Comparison of ENCODE assay signal across 8 mouse cellular contexts in genomic region chr9:22156497-22157245, GRCm38 (mm10). TPM values are rescaled to one million over a fixed set of nuclear protein-coding genes. Genes with fewer than 3 reads are reported as not detected.
A peak's percentile ranks its signal among the peaks of the same experiment; 100 is the strongest.
DNase-seq lines count a peak whose midpoint lies in the region; ATAC-seq and TF ChIP-seq lines count a peak whose summit lies in the region.

Gene Pigyl, plus strand, starts transcription at chr9:22156846.

- DNase-seq in Patski (ENCODE audit: low read depth, low spot score) = peak; percentile 84
- peak; percentile 99 to 100 for DNase-seq in cerebellum, postnatal 14 days
- peak; percentile 94 to 96 for DNase-seq in frontal cortex, postnatal 25 days (ENCODE audit: low spot score in 2 of 2)
- peak; percentile 98 for DNase-seq in hindbrain, embryonic 14.5 days (ENCODE audit: low spot score)
- DNase-seq in layer of hippocampus, postnatal 36 days = peak; percentile 97
- DNase-seq in lung, postnatal 36 days = peak; percentile 100
- peak; percentile 99 for DNase-seq in retina, postnatal 1 day
- peak; percentile 98 for DNase-seq in urinary bladder, adult 18-20 months (ENCODE audit: low spot score in 2 of 2)

- peak; percentile 95 for ATAC-seq in Patski
- peak; percentile 98 for ATAC-seq in hindbrain, embryonic 14.5 days (ENCODE audit: low FRiP score)

- peak within 1 kb of the TSS; percentile 89 for H3K27ac ChIP-seq in hindbrain, embryonic 14.5 days

- peaks cover 6% of the 10 kb centered on the region; the same call in 1 of the 2 replicates for H3K4me1 ChIP-seq in hindbrain, embryonic 14.5 days (replicated peaks; ENCODE audit: control insufficient read depth, insufficient read depth, low read length)

- no peaks in the 10 kb centered on the region for H3K36me3 ChIP-seq in hindbrain, embryonic 14.5 days (replicated peaks; ENCODE audit: control insufficient read depth, insufficient read depth)

- H3K9me3 ChIP-seq in hindbrain, embryonic 14.5 days (ENCODE audit: control insufficient read depth, low read length) = no peaks in the 10 kb centered on the region

- in situ Hi-C loops in Patski (cut with MboI; ENCODE audit: low pct_unique_long_range_greater_than_20kb) = loop anchor here (5.0 kb wide), 2 partner anchors 71 to 241 kb away; partner anchors contain the start of gene Zfp809

- POLR2A ChIA-PET in Patski (lab: Charles Lee) = interaction anchor here (0.6 kb wide), 2 partner anchors 68 to 158 kb away, joined by 3 to 4 read pairs; no protein-coding TSS in a partner anchor

- TF ChIP-seq CTCF in Patski (IDR thresholded peaks at IDR 0.05) = no peak

- H3K4me2 ChIP-seq in hindbrain, embryonic 14.5 days (replicated peaks) = peak within 1 kb of the TSS; percentile 53

- H3K4me3 ChIP-seq in hindbrain, embryonic 14.5 days (replicated peaks; ENCODE audit: low read length) = peak within 1 kb of the TSS; percentile 57

- H3K27me3 ChIP-seq in Patski = no peaks in the 10 kb centered on the region
- H3K27me3 ChIP-seq in hindbrain, embryonic 14.5 days (ENCODE audit: control insufficient read depth, insufficient read depth, low read length) = no peaks in the 10 kb centered on the region

- under 1% methylated on average over 65 of the region's 65 CpGs for WGBS in hindbrain, embryonic 14.5 days

- CTCF ChIA-PET in Patski (lab: Charles Lee) = interaction anchor here (0.9 to 1.2 kb wide), 2 partner anchors 13 to 84 kb away, joined by 4 to 9 read pairs; no protein-coding TSS in a partner anchor

- peak within 1 kb of the TSS; percentile 70 for H3K9ac ChIP-seq in hindbrain, embryonic 14.5 days

RNA-seq across cellular contexts. Expression of gene Pigyl, which starts in this region (rescaled TPM):
- 72.3 TPM for polyA plus RNA-seq in Patski (2021)
- 78.5 and 101 TPM in 2 replicates for polyA plus RNA-seq in hindbrain, embryonic 14.5 days (2014; fragmentation: Nextera tagmentation; extraction: Ambion mirVana)
- 10 to 100 TPM; 44.9 to 47.4 TPM for total RNA-seq in layer of hippocampus, postnatal 36 days (2021)

Comparison
In these comparisons a context has a peak if more than half of its experiments do, and no peak if none do; other contexts are left out.
1. Peak in every context shown above with its lines: DNase-seq, ATAC-seq, H3K4me3 ChIP-seq and H3K27ac ChIP-seq.